Mouse (Mus musculus): ENCODE measurements around the gene Tmcc2.

Tmcc2 gene

DNA sequence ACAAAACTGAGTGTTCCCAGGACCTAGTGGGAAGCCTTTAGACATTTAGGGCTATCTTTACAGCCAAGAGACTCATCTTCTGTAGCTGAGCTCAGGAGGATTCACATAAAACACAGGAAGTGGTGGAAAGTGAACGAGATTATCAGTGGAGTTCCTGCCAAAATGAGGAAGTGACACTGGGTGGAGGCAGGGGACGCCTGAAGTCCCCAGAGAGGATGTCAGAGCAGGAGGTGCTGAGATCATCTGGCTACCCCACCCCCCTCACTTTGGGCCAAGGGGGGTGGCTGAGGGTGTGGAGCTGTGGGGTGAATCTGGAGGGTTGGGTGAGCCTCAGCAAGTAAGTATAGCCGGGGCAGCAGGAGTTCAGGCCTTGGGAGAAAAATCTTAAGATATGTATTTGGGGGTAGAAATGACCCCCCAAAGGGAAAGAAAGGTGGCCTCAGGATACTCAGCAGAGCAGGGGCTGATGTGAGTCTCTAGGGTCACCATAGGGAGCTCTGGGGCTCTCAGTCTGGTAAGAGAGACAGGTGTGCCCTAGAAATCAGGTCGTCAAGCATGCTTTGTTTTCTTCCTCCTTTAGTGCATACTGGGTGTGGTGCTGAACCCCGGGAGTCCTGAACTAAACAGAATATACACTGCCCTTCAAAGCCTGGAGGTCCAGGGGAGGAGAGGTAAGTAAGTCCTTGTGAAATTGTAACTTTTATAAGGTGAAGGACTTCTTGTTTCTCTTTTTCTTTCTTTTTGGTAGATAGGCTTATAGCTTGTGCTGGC lies 49.2 kb downstream of the Tmcc2 start:
- DNase-seq (ENCODE audit: low read depth, low spot score), result no peak

DNA sequence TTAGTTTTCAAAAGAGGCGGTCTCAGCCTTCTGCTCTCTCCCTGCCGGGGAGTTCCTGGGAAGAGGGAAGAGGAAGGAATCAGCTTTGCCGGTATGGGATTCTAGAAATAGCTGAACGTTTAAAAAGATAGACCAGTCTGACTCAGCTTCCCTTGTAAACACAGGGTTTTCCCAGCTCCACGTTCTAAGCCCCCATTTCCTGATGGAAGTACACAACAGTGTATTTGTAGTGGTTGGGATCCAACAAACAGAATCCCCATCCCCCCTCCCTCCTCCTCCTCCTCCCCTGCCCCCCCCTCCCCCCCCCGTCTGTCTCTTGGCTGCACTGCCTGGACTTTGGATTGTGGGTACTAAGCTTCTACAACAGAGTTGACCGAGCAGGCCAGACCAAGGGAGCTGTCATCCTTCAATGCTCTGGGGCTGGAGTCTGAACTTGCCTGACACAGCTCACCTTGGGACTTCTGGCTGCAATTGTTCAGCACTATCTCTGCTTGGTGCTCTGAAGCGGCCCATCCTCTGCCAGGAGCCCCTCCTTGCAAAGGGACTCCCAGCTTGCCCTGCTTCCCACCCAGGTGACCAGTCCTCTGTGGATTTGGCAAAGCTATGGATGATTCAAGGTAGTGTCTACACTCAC lies 52.9 kb downstream of the Tmcc2 start:
- no peak for DNase-seq (ENCODE audit: low read depth, low spot score)

DNA sequence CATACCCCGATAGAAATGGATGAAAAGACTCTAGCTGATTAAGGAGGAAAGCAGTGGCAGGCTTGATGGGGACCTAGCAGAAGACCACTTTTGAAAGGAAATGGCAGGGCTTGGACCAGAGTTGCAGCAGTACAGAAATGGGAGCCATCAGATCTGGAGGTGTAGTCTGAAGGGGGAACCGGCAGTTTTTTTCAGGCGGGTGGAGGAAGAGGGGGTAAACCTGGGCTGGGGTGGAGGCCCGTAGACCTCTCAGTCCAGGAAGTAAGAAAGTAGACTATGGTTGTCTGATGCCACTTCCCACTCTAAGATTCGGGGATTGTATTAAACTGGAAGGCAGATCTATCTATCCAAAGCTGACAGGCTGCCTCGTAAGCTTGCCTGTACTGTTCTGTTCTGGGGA lies 54.2 kb downstream of the Tmcc2 start:
- no peak for DNase-seq (ENCODE audit: low read depth, low spot score)

DNA sequence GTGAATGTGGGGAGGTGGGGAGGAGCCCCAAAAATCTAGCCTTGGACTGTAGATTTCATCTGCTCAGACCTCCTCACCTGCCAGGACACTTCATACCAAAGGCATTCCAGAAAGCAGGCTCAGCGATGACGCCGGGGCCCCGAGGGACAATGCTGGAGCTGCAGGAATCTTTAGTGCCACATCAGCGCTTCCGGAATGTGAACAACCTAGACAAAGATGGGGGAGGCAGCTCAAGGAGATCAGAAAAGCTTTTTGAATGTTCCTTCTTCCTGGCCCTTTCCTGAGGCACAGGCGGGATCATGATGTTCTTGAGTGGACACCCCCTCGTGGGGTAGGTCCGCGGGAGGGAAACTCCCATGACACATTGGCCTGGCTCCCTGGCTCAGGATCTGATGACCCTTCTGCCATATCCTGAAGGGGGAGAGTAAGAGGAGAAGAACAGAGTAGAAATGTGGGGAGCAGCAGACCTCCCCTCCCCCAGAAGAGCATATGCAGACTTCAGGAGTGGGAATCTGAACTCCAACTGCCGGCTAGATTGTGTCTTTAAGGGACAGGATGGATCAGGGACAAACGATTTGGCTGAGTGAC lies 55.6 kb downstream of the Tmcc2 start:
- DNase-seq (ENCODE audit: low read depth, low spot score), result no peak

DNA sequence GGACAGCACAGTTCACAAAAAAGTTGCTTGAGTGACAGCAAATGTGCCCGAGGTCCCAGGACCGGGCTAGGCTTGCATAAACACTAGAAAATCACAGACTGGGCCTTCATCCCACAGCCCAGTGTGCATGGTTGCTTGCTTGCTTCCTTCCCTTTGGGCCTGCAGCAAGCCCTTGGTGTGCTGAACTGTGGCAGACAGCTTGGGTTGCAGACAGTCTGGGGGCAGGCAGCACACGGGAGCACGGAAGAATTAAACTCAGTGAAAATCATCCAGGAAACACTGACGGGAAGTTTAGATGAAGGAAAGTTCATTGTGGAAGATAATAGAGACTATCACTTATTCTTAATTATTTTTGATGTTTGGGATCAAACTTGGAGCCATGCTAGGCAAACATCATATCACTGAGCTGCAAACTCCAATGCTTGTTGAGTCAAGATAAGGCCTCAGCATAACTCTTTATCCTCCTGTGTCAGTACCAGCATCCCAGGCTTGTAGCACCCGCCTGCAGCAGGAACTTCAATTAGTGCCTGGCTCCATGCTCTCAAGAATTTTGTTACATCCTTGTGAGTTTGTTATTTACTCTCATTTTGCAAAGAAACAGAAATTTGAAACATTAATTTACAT lies 56.8 kb downstream of the Tmcc2 start:
- no peak for DNase-seq (ENCODE audit: low read depth, low spot score)

DNA sequence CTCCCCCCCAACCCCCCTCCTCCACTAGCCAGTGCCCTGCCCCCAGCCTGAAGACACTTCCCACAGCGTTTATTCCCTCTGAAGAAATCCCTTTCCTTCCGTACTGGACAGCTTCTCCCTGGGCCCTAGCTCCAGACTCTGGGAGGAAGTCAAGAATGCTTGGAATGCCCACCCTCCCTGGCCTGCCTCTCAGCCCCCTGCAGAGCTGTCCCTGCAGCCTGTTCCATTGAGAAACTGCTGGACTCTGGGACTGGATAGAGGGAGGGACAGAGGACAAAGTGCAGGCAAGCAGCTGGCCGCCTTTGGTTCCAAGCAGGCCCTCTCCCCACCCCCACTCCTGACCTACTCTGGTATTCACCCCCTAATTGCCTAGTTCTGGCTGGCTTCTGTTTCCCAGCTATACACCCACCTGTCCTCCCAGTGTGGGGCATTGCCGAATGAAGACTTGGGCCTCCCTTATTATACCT lies 57.4 kb downstream of the Tmcc2 start:
- no peak for DNase-seq (ENCODE audit: low read depth, low spot score)

DNA sequence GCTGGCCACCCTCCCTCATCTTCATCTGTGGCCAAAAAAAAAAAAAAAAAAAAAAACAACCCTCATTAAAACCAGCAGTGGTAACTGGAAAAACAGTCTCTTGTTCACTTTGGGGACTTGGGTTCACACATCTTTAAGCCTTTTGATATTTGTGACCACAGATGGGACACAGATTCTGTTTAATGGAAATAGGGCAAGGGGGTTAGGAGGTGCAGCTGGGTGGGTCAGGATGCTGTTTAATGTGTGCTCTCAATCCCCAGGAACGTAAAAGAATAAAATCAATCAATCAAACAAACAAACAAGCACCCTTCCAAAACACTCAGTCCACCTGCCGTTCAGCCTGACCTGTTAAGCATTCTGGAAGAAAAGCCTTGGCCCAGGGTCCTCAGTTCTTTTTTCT lies 57.9 kb downstream of the Tmcc2 start:
- DNase-seq (ENCODE audit: low read depth, low spot score), result no peak

DNA sequence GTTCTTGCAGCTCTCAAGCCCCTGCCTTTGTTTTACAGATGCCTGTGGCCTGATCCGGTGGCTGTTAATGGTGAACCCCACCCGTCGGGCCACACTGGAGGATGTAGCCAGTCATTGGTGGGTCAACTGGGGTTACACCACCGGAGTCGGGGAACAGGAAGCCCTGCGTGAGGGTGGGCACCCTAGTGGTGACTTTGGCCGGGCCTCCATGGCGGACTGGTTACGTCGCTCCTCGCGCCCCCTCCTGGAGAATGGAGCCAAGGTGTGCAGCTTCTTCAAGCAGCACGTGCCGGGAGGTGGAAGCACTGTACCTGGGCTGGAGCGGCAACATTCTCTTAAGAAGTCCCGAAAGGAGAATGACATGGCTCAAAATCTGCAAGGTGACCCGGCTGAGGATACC lies 59.8 kb downstream of the Tmcc2 start:
- DNase-seq (ENCODE audit: low read depth, low spot score), result no peak

DNA sequence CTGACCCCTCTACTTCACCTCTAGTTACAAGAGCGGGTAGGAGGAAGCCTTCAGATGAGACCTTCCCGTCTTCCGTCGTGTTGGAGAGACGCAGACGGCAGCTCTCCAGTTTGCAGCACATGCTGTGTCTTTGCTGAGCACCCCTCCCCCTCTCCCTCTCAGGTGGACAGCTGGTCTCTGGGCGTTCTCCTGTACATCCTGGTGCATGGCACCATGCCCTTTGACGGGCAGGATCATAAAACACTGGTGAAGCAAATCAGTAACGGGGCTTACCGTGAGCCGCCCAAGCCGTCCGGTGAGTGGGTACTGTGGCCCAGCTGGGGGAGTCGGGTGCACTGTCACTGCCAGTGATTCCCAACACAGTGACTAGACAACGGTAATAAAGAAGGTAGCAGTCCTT lies 60.7 kb downstream of the Tmcc2 start:
- no peak for DNase-seq (ENCODE audit: low read depth, low spot score)

DNA sequence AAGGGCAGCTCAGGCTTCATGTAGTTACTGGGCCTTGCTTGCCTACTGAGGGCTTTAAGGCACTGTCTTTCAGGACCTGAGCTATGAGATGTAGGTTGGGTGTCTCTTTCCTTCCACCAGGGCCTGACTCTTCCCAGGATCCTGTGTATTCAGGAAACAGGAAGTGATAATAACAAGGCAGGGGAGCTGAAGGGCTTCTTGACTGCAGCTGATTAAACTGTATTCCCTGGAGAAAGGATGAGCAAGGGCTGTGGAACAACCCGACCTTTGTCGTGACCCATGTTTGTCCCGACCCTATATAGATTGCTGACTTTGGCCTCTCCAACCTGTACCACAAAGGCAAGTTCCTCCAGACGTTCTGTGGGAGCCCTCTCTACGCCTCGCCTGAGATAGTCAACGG lies 61.4 kb downstream of the Tmcc2 start:
- DNase-seq (ENCODE audit: low read depth, low spot score), result no peak

DNA sequence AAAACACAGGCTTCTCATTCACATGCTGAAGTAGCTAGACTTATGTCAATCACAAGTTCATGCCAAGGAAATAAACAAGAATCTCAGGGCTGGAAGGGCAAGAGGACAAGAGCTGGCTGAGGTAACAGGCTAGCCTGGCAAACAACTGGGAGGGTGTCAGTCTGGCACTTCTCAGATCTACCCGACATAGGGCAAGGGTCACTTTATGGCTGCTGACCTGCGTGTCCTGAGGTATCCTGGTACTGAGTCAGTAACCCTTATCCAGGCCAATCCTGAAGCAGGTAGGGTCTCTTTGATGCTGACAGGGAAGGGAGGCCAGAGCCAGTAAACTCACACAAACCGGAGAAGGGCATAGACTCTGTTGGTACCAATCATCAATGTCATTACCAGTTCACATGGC lies 62.5 kb downstream of the Tmcc2 start:
- DNase-seq (ENCODE audit: low read depth, low spot score), result no peak

DNA sequence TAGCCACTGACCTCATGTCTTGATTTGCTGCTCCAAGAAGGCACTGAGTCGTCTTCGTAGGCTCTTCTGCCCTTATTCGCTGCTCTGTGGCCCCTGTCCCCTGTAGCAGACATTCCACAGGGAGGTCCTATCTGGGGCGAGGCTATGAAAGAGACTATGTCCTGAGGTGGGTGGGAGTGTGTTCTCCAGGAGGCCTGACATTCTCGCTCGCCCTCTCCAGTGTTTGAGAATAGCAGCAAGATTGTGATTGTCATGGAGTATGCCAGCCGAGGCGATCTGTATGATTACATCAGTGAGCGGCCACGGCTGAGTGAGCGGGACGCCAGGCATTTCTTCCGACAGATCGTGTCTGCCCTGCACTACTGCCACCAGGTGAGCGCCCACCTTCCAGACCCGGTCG lies 63.6 kb downstream of the Tmcc2 start:
- DNase-seq (ENCODE audit: low read depth, low spot score), result no peak

DNA sequence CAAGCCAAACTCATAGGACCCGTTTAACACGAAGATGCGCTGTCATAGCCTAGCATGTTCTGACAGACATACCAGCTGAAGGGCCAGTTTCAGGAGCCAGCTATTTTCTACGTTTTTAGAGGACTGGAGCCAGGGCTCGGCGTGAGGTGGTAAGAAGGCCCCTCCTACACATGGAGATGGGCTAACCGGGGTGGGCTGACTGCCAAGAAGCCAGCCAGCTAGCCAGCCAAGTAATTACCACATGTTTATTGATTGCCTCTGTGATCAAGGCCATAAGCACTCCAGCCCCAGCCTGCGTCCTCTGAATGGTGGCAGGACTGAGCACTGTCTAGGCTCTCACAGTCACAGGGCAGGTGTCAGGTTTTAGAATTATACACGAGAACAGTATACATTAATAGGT lies 64.3 kb downstream of the Tmcc2 start:
- no peak for DNase-seq (ENCODE audit: low read depth, low spot score)

DNA sequence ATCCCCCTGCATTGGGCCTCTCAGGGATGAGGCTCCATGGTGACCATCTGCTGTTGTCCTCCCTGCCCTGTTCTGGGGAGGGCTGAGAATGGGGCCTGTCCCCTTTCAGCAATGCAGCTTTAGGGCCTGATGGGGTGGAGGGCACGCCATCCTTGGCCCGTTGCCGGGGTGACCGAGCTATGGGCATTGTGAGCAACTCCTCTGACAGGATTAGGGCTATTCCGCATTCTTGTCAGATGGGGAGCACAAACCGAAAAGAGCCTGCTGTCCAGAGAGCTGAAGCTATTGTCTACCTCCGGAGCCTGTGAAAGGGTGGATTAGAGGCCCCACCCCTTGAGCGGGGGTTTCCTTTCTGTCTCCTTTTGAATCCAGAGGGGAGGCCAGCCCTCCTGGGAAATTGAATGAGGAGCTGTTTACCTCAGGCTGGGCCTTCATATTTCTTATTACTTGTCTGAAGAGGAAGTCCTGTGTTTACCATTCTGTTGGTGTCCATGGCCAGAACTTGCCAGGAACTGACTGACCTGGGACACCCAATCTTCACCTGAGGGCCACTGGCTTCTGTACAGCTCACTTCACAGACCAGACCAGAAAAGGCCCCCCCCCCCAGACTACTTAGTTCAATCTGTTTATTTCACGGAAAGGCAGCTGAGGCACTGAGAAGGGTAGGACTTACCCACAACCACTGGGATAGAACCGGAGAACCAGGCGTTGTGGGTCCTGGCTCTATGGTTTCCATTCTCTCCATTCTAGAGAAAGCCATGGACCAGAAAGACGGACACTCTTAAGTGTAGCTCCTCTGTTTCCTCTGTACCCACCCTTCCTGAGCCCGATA lies 68.2 kb downstream of the Tmcc2 start:
- no peak for DNase-seq (ENCODE audit: low read depth, low spot score)

DNA sequence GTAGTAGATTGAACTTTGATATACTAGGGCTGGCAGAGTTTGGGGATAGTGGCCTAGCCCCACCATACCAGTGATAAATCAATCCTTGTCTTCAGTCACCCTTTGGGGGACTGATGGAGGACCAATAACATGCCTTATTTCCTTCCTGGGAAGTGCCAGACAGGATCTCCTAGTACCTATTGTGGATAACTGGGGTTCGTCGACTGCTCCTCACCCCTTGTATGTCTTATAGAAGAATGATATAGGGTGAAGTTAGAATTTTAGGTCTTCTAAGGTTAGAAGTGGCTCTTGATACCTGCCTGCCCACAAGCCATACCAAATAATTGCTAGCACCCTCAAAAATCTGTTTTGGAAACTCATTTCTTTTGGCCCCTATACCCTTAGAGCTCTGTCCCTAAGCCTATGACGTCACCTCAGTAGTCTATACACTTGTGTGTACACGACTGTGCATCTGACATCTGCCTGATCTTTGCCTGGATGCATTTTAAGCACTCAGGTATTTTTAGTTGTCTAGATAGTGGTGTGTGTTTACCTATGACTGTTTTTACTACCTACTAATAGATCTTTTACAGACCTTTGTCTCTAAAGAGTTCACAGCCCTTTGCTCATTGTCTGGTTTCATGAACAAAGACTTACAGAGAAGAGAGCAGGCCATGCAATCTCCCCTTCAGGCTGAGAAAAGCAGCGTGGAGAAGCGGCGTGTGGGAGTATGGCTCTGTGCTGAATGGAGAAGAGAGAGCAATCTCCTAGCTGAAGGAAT lies 69.1 kb downstream of the Tmcc2 start:
- DNase-seq (ENCODE audit: low read depth, low spot score), result no peak

DNA sequence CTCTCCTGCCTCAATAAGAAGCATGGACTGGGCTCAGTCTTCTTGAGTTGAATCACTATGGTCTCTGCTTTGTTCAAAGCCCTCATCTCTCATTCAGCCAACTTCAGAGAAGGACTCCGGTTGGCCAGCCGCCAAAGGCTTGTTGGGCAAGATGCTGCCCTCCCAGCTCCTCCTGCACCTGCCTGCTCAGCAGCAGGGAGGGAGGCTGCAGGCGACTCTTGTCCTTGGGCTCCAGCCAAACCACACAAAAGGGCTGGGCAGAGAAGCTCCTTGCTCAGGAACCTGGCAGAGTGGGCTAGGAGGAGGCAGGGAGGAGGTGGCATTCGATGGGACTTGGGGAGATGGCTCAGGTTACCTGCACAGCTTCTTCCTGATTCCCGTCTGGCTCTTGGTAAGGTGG lies 71.8 kb downstream of the Tmcc2 start:
- DNase-seq (ENCODE audit: low read depth, low spot score), result no peak

DNA sequence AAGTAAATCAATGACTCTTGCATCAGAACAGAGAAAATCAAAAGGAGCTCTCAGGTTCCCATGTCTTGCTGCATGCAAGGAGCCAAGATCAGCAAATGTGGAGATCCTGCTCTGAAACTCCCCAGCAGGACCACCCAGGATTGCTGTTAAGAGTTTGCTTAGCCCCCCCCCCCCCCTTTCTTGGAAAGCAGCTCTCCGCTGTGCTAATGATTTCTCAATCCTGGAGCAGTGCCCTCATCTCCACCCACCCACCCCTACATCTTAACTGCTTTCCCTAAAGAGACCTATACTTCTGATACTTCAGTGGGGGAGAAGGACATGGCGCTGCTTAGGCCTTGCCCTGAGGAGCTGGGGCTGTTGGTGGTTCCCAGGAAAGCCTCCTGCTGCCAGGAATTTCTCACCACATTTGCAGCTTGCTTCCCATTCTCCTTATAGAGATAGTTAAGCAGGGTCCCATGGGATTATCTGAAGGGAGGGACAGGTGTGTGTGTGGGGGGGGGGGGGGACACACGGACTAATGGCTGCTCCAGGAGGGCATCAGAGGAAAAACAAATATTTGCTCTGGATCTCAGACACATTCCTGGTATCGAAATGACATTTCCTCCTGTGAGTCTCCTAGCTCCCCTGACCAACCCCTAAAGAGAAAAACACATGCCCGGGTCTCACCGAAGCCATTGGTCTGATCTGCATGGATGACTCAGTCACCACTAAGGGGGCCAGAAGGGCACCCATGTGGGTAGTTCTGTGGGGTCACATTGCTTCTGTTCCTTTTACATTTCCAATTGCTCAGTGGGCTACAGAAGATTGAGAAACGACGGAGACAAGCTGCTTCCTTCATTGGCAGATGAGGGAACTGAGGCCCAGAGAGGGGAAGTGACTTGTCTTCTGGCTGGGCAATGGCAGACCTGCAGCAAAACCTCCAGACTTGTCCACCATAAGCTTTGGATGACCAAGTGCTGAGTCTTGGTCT lies 72.9 kb downstream of the Tmcc2 start:
- no peak for DNase-seq (ENCODE audit: low read depth, low spot score)

DNA sequence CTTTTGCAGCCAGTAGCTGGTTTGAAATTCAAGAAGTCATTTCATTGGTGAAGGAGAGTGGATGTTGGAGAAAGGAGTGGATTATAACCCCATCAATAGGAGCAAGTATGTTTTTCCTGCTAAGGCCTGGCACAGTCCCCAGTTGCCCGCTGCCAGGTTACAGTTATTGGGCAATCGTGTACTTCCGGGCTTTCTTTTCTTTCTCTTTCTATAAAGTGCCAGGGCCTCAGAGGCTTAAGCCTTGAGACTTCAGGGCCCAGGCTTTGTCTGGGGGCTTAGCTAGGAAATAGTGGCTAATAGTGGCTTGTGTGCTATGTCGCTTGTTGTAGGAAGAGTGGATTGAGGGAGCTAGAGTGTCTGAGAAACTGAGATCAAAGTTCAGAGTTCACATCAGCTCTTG lies 73.7 kb downstream of the Tmcc2 start:
- DNase-seq (ENCODE audit: low read depth, low spot score), result no peak

DNA sequence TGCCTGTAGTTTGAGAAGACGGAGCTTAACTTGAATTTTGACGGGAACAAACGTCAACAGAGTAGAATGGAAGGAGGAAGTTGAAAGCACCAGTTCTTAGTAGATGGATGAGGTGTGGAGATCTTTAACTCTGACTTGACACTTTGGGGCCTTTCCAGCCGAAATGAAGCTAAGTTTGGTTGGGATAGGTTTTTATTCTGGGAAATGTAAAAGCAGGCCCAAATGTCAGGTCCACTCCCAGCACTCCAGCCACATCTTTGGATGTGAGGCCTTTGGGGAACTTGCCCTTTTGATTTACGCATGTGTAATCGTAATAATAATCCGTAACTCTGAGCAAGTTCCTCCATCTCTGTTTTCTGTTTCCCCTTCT lies 74.5 kb downstream of the Tmcc2 start:
- no peak for DNase-seq (ENCODE audit: low read depth, low spot score)

Measured in retina, postnatal 7 days (tissue).